Mouse (Mus musculus) lung, postnatal 0 days (tissue): ENCODE measurements at regions not wholly inside any gene's neighbourhood (a gene's known extent, or its start where the extent isn't known, plus 50 kb on each side); places are given as distances from the start of the nearest gene placed in this dataset.

ENCODE experiments used
- ATAC-seq: fragments of 200-750 bp; cut with Nextera tagmentation; 2 replicates; pipeline ENCODE4 v1.8.0; 2017; ENCODE audit warnings: moderate library complexity
- DNase-seq: peaks from one replicate; pipeline ENCODE4 v3.0.0-alpha.2; 2016; ENCODE audit warnings: low spot score
- H3K27ac ChIP-seq: fragments of 300-500 bp; sonication (generic); 2 replicates; pipeline ENCODE4 v1.5.1; 2014; ENCODE audit warnings: antibody characterized with exemption, mild to moderate bottlenecking, low read length, mixed read lengths
- H3K27me3 ChIP-seq: fragments of 300-500 bp; sonication (generic); replicated peaks from 2 replicates; pipeline ENCODE4 v1.6.1; 2014; ENCODE audit warnings: low read length, mixed read lengths; ENCODE audit not compliant: insufficient read depth
- H3K36me3 ChIP-seq: fragments of 300-500 bp; sonication (generic); 2 replicates; pipeline ENCODE4 v1.6.1; 2014; ENCODE audit warnings: low read length, mixed read lengths; ENCODE audit not compliant: insufficient read depth
- H3K4me1 ChIP-seq: fragments of 300-500 bp; sonication (generic); 2 replicates; pipeline ENCODE4 v1.6.1; 2014; ENCODE audit warnings: antibody characterized with exemption, low read depth, low read length, mixed read lengths; ENCODE audit not compliant: insufficient read depth
- H3K4me2 ChIP-seq: fragments of 300-500 bp; sonication (generic); replicated peaks from 2 replicates; pipeline ENCODE4 v1.6.1; 2014; ENCODE audit warnings: low read depth, mild to moderate bottlenecking, low read length, moderate library complexity, mixed read lengths
- H3K4me3 ChIP-seq: fragments of 300-500 bp; sonication (generic); 2 replicates; pipeline ENCODE4 v1.5.1; 2014; ENCODE audit warnings: low read depth, low read length
- H3K9ac ChIP-seq: fragments of 300-500 bp; sonication (generic); replicated peaks from 2 replicates; pipeline ENCODE4 v1.6.1; 2014; ENCODE audit warnings: low read depth, mild to moderate bottlenecking
- H3K9me3 ChIP-seq: fragments of 300-500 bp; sonication (generic); 2 replicates; pipeline ENCODE4 v1.6.1; 2016; ENCODE audit warnings: low read length, mixed read lengths
- CTCF ChIP-seq: IDR thresholded peaks from 2 replicates; pipeline ENCODE4 v1.5.1; 2016; ENCODE audit warnings: antibody characterized with exemption, mild to moderate bottlenecking
- EP300 ChIP-seq: IDR thresholded peaks from 2 replicates; pipeline ENCODE4 v1.6.1; 2016; ENCODE audit warnings: antibody characterized with exemption, mild to moderate bottlenecking, control low read depth
- WGBS: fragments of 180-500 bp; shearing (Covaris S2); extraction: QIAGEN DNeasy Blood & Tissue Kit; methylation state at CpG from one replicate; pipeline ENCODE4 v1.1.7; 2014; 5-methylcytosine and 5-hydroxymethylcytosine counted together

- WGBS, result 73% methylated on average over 3 of the region's 3 CpGs
- no peak overlapping the region for H3K4me3 ChIP-seq
- no peak for TF ChIP-seq CTCF
- no peak for TF ChIP-seq EP300
- no peak overlapping the region for H3K27ac ChIP-seq
- H3K36me3 ChIP-seq, result no peaks in the 10 kb centered on the region
- no peak for DNase-seq
- ATAC-seq, result no peak
- H3K27me3 ChIP-seq, result no peaks in the 10 kb centered on the region
- H3K9ac ChIP-seq, result no peak overlapping the region
- no peak overlapping the region for H3K4me2 ChIP-seq
- H3K4me1 ChIP-seq, result peaks cover 11% of the 10 kb centered on the region; the same call in 1 of the 2 replicates
- no peaks in the 10 kb centered on the region for H3K9me3 ChIP-seq
Measured at GRCm38 (mm10) chr17:84070596-84070995, 117.2 kb downstream of the Zfp36l2 start.

DNA sequence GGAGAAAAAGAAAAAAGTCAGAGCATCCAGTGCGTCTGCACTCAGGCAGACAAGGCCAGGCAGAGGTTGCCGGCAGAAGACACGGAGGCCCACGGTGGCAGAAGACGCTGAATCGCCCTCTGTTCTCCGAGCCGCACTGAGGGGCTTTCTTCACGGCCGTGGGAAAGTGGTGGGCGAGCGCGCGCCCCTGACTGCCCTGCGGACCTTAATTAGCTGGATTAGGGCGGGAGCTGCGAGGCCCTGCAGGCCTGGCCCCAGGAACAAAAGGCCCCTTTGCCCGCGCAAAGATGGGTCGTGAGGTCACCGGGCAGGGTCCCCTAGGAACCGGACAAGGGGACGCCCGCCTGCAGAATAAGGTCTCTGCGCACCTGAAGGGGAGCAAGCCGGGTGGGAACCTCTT is 120.6 kb downstream of the Zfp36l2 start:
- Histone ChIP-seq H3K4me2 (no peak overlapping the region), H3K27me3 (no peaks in the 10 kb centered on the region), H3K4me1 (no peaks in the 10 kb centered on the region), H3K4me3 (no peak overlapping the region), H3K36me3 (no peaks in the 10 kb centered on the region), H3K27ac (no peak overlapping the region), H3K9ac (no peak overlapping the region), H3K9me3 (no peaks in the 10 kb centered on the region)
- DNase-seq (no peak), ATAC-seq (no peak)
- no peak for TF ChIP-seq EP300
- no peak for TF ChIP-seq CTCF
- WGBS, result 81% methylated on average over 23 of the region's 26 CpGs

GRCm38 (mm10) chr17:84063791-84064190 is 124.0 kb downstream of the Zfp36l2 start:
- ATAC-seq, result no peak

GRCm38 (mm10) chr17:84061621-84062020 is 126.1 kb downstream of the Zfp36l2 start:
- Histone ChIP-seq H3K9ac (no peak overlapping the region), H3K9me3 (no peaks in the 10 kb centered on the region), H3K4me2 (no peak overlapping the region), H3K36me3 (no peaks in the 10 kb centered on the region), H3K4me3 (no peak overlapping the region), H3K4me1 (peaks cover 4% of the 10 kb centered on the region; the same call in 1 of the 2 replicates), H3K27ac (no peak overlapping the region), H3K27me3 (no peaks in the 10 kb centered on the region)
- 41% methylated on average over 6 of the region's 6 CpGs for WGBS
- TF ChIP-seq EP300 (peak; percentile 29; the same call in 1 of the 2 replicates), CTCF (peak; percentile 10)
- DNase-seq (peak; percentile 72), ATAC-seq (peak; percentile 64)

More at GRCm38 (mm10) chr17:84063791-84064190, 124.0 kb downstream of the Zfp36l2 start:
- no peaks in the 10 kb centered on the region for H3K4me1 ChIP-seq
- no peak for DNase-seq
- no peak overlapping the region for H3K4me2 ChIP-seq
- TF ChIP-seq CTCF, result no peak
- TF ChIP-seq EP300, result no peak
- no peaks in the 10 kb centered on the region for H3K36me3 ChIP-seq
- no peak overlapping the region for H3K9ac ChIP-seq
- H3K27me3 ChIP-seq, result no peaks in the 10 kb centered on the region
- H3K9me3 ChIP-seq, result no peaks in the 10 kb centered on the region
- no peak overlapping the region for H3K4me3 ChIP-seq
- H3K27ac ChIP-seq, result no peak overlapping the region
- 54% methylated on average over 7 of the region's 7 CpGs for WGBS

DNA sequence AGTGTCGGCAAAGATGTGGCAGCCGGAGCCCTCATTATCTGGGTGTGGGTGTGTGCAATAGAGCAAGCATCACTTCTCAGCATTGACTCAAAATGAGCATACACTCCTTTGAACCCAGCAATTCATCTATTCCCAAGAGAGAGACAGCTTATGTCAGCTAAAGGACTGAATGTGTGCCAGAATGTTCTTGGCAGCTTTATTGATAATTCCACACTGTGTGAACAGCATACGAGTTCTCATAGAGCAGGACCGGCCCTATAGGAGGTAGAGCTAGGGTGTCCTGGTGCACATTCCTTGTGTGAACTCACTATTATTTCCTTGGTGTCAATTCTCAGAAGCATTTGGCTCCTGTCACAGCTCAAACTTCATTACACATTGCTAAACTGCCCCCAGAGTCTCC is 131.3 kb downstream of the Zfp36l2 start:
- H3K36me3 ChIP-seq, result no peaks in the 10 kb centered on the region
- H3K27me3 ChIP-seq, result no peaks in the 10 kb centered on the region
- H3K4me3 ChIP-seq, result no peak overlapping the region
- WGBS, result 65% methylated on average over 4 of the region's 4 CpGs
- peak overlapping the region; percentile 6; the same call in 1 of the 2 replicates for H3K27ac ChIP-seq
- ATAC-seq, result peak; percentile 55
- TF ChIP-seq EP300 (peak; percentile 41; the same call in 1 of the 2 replicates), CTCF (no peak)
- no peak overlapping the region for H3K4me2 ChIP-seq
- peak; percentile 48 for DNase-seq
- peaks cover 4% of the 10 kb centered on the region; the same call in 1 of the 2 replicates for H3K4me1 ChIP-seq
- H3K9ac ChIP-seq, result no peak overlapping the region
- H3K9me3 ChIP-seq, result no peaks in the 10 kb centered on the region

DNA sequence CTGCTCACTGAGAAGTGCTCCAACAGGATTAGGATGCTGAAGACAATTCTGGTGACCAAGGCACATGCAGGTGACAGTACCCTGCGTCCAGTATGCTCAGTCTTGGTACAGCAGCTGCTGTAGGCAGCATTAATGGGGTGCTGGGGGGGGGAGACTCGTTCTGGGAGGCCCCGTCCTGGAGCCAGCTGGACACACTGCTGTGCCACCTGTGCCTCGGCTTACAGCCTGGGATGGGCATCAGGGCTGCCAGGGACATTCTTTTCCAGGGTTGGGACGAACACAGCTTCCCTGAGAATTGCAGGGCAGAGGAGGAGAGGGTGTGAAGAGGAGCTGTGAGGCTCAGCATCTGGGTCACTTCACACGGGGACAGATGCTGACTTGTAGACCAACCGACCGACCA is 135.3 kb downstream of the Zfp36l2 start:
- Histone ChIP-seq H3K4me1 (no peaks in the 10 kb centered on the region; the same call in 1 of the 2 replicates), H3K36me3 (no peaks in the 10 kb centered on the region), H3K27me3 (no peaks in the 10 kb centered on the region), H3K4me2 (no peak overlapping the region), H3K9ac (no peak overlapping the region), H3K9me3 (no peaks in the 10 kb centered on the region), H3K4me3 (no peak overlapping the region), H3K27ac (no peak overlapping the region)
- 71% methylated on average over 8 of the region's 8 CpGs for WGBS
- ATAC-seq (no peak), DNase-seq (no peak)
- TF ChIP-seq EP300, result no peak
- no peak for TF ChIP-seq CTCF

DNA sequence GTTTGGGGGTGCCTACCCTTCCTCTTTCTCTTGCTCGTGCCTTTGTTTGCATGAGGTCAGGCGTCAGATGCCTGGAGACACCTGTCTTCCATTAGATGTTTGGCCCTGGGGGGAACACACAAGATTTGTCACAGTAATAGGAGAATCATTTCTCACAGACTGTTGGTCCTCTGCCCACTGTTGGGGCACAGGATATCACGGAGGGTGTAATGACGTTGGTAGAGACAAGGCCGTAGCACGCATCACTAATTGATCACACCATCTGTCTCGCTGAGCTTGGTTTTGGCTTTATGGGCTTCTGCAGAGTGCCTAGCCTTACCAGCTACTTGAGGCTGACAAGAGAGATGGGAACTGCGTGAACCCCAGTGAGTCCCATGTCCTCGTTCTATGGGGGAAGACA is 136.5 kb downstream of the Zfp36l2 start:
- 77% methylated on average over 9 of the region's 9 CpGs for WGBS
- ATAC-seq, result no peak
- H3K27me3 ChIP-seq, result no peaks in the 10 kb centered on the region

More for the DNA sequence above, 136.5 kb downstream of the Zfp36l2 start:
- Histone ChIP-seq H3K9ac (no peak overlapping the region), H3K4me2 (no peak overlapping the region), H3K4me1 (no peaks in the 10 kb centered on the region), H3K9me3 (no peaks in the 10 kb centered on the region), H3K4me3 (no peak overlapping the region), H3K36me3 (no peaks in the 10 kb centered on the region), H3K27ac (no peak overlapping the region)
- TF ChIP-seq CTCF (no peak), EP300 (no peak)
- no peak for DNase-seq
